Mouse (Mus musculus) WW6 (cell line): ENCODE results near the gene Nop53.

Experiments used
- DNase-seq: peaks from one replicate; pipeline ENCODE4 v3.0.0-alpha.2; 2013; ENCODE audit warnings: low read depth, low spot score

Gene Nop53

GRCm38 (mm10) chr7:15945721-15946536 is at the start of gene Nop53:
Nop53 (minus strand) TSS chr7:15946074.
- peak; percentile 79 for DNase-seq

- DNase-seq, result no peak
Observed at GRCm38 (mm10) chr7:15993789-15994188, 47.9 kb upstream of the Nop53 start.

- DNase-seq, result no peak
Observed at GRCm38 (mm10) chr7:15993152-15993551, 47.3 kb upstream of the Nop53 start.

GRCm38 (mm10) chr7:15991764-15992163 is 45.9 kb upstream of the Nop53 start:
- no peak for DNase-seq

GRCm38 (mm10) chr7:15987661-15988356 is 41.9 kb upstream of the Nop53 start:
- no peak for DNase-seq

GRCm38 (mm10) chr7:15982729-15983407 is 37.0 kb upstream of the Nop53 start:
- no peak for DNase-seq

- DNase-seq, result no peak
Observed at GRCm38 (mm10) chr7:15981538-15981937, 35.7 kb upstream of the Nop53 start.

- DNase-seq, result no peak
Observed at GRCm38 (mm10) chr7:15980246-15980645, 34.4 kb upstream of the Nop53 start.

GRCm38 (mm10) chr7:15975904-15976303 is 30.0 kb upstream of the Nop53 start:
- no peak for DNase-seq

GRCm38 (mm10) chr7:15975451-15975850 is 29.6 kb upstream of the Nop53 start:
- DNase-seq, result no peak

- DNase-seq, result no peak
Observed at GRCm38 (mm10) chr7:15974712-15975111, 28.8 kb upstream of the Nop53 start.

- peak; percentile 62 for DNase-seq
Observed at GRCm38 (mm10) chr7:15972247-15972646, 26.4 kb upstream of the Nop53 start.

- no peak for DNase-seq
Observed at GRCm38 (mm10) chr7:15969674-15970073, 23.8 kb upstream of the Nop53 start.

- no peak for DNase-seq
Observed at GRCm38 (mm10) chr7:15968322-15968721, 22.4 kb upstream of the Nop53 start.

- no peak for DNase-seq
Observed at GRCm38 (mm10) chr7:15967312-15967711, 21.4 kb upstream of the Nop53 start, which contains the start of gene Ehd2. Ehd2 (minus strand) TSS chr7:15967567.

- no peak for DNase-seq
Observed at GRCm38 (mm10) chr7:15966489-15966888, 20.6 kb upstream of the Nop53 start.

- DNase-seq, result no peak
Observed at GRCm38 (mm10) chr7:15963798-15964652, 18.2 kb upstream of the Nop53 start.

- no peak for DNase-seq
Observed at GRCm38 (mm10) chr7:15962311-15963288, 16.7 kb upstream of the Nop53 start.

GRCm38 (mm10) chr7:15961798-15962197 is 15.9 kb upstream of the Nop53 start:
- no peak for DNase-seq

GRCm38 (mm10) chr7:15961239-15961638 is 15.4 kb upstream of the Nop53 start:
- no peak for DNase-seq
